Mouse (Mus musculus) hindbrain, embryonic 13.5 days (tissue): ENCODE results near the gene Tradd. TPM values are rescaled to one million over a fixed set of nuclear protein-coding genes. Genes with fewer than 3 reads are reported as not detected.

Source experiments
- ATAC-seq: fragments of 200-750 bp; cut with Nextera tagmentation; 2 replicates; pipeline ENCODE4 v1.8.0; 2017; ENCODE audit warnings: moderate TSS enrichment; ENCODE audit not compliant: low FRiP score
- H3K27ac ChIP-seq: fragments of 300-500 bp; sonication (generic); 2 replicates; pipeline ENCODE4 v1.5.1; 2015; ENCODE audit warnings: inconsistent platforms, mild to moderate bottlenecking, moderate library complexity
- H3K27me3 ChIP-seq: fragments of 300-500 bp; sonication (generic); 2 replicates; pipeline ENCODE4 v1.6.1; 2015; ENCODE audit warnings: mild to moderate bottlenecking, inconsistent platforms
- H3K36me3 ChIP-seq: fragments of 300-500 bp; sonication (generic); 2 replicates; pipeline ENCODE4 v1.6.1; 2015; ENCODE audit warnings: mild to moderate bottlenecking, inconsistent platforms
- H3K4me1 ChIP-seq: fragments of 300-500 bp; sonication (generic); replicated peaks from 2 replicates; pipeline ENCODE4 v1.6.1; 2015; ENCODE audit warnings: inconsistent platforms
- H3K4me2 ChIP-seq: fragments of 300-500 bp; sonication (generic); 2 replicates; pipeline ENCODE4 v1.6.1; 2015; ENCODE audit warnings: inconsistent platforms, mild to moderate bottlenecking, moderate library complexity
- H3K4me3 ChIP-seq: fragments of 300-500 bp; sonication (generic); 2 replicates; pipeline ENCODE4 v1.5.1; 2015; ENCODE audit warnings: mild to moderate bottlenecking, inconsistent platforms
- H3K9ac ChIP-seq: fragments of 300-500 bp; sonication (generic); 2 replicates; pipeline ENCODE4 v1.6.1; 2015; ENCODE audit warnings: mild to moderate bottlenecking, inconsistent platforms
- H3K9me3 ChIP-seq: fragments of 300-500 bp; sonication (generic); 2 replicates; pipeline ENCODE4 v1.6.1; 2016; ENCODE audit warnings: inconsistent platforms
- whole genome bisulfite sequencing: fragments of 180-500 bp; shearing (Covaris S2); methylation state at CpG from one replicate; pipeline ENCODE4 v1.1.7; 2015; 5-methylcytosine and 5-hydroxymethylcytosine counted together
- polyA plus RNA-seq: library from polyadenylated mRNA; unstranded; fragments of >200 nt; fragmentation: Nextera tagmentation; extraction: Ambion mirVana; gene quantifications from 2 replicates; pipeline ENCODE4 v1.2.1, GENCODE M21; 2015

Gene Tradd
- polyA plus RNA-seq, 1 experiment from 2014 or later, result 21.1 TPM

- Histone ChIP-seq H3K4me3 (peak overlapping the region; percentile 55; the same call in 1 of the 2 replicates), H3K27me3 (peaks cover 96% of the 10 kb centered on the region), H3K4me2 (no peak overlapping the region)
Measured at GRCm38 (mm10) chr8:105263244-105263912, 1.0 kb downstream of the Tradd start.

DNA sequence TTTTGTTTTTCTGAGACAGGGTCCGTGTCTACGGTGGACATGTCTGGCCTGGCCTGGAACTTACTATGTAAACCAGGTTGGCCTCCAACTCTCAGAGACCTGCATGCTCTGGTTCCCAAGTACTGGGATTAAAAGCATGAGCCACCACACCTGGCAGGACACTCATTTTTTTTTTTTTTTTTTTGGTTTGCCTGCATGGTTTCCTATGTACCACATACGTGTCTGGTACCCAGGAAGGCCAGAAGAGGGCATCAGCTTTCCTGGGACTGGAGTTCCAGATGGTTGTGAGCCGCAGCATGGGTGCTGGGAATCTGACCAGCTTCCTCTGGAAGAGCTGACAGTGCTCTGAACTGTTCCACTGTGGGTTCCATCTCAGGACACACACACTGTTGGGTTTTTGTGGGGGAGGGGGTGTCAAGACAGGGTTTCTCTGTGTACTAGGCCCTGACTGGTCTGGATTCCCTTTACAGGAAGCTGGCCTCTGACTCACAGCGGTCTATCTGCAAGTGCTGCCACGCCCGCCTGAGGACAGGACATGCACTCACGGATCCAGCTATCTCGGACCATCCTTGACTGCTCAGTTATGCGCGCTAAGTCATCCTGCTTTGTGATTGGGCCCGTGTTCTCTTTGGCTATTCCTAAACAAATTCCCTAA is 3.0 kb downstream of the Tradd start:
- peaks cover 4% of the 10 kb centered on the region; the same call in 1 of the 2 replicates for H3K9me3 ChIP-seq
- no peak overlapping the region for H3K4me3 ChIP-seq
- H3K27ac ChIP-seq, result no peak overlapping the region
- H3K27me3 ChIP-seq, result peaks cover 94% of the 10 kb centered on the region
- peaks cover 28% of the 10 kb centered on the region for H3K4me1 ChIP-seq
- ATAC-seq, result no peak
- no peak overlapping the region for H3K4me2 ChIP-seq
- WGBS, result 81% methylated on average over 12 of the region's 12 CpGs
- H3K9ac ChIP-seq, result no peak overlapping the region
- H3K36me3 ChIP-seq, result no peaks in the 10 kb centered on the region

More at GRCm38 (mm10) chr8:105263244-105263912, 1.0 kb downstream of the Tradd start:
- H3K9ac ChIP-seq, result no peak overlapping the region
- ATAC-seq, result no peak
- H3K36me3 ChIP-seq, result no peaks in the 10 kb centered on the region
- peaks cover 37% of the 10 kb centered on the region for H3K4me1 ChIP-seq
- peaks cover 5% of the 10 kb centered on the region; the same call in 1 of the 2 replicates for H3K9me3 ChIP-seq
- H3K27ac ChIP-seq, result no peak overlapping the region
- WGBS, result 40% methylated on average over 16 of the region's 16 CpGs

GRCm38 (mm10) chr8:105260371-105261099 is 3.9 kb downstream of the Tradd start:
- WGBS, result 56% methylated on average over 7 of the region's 7 CpGs

DNA sequence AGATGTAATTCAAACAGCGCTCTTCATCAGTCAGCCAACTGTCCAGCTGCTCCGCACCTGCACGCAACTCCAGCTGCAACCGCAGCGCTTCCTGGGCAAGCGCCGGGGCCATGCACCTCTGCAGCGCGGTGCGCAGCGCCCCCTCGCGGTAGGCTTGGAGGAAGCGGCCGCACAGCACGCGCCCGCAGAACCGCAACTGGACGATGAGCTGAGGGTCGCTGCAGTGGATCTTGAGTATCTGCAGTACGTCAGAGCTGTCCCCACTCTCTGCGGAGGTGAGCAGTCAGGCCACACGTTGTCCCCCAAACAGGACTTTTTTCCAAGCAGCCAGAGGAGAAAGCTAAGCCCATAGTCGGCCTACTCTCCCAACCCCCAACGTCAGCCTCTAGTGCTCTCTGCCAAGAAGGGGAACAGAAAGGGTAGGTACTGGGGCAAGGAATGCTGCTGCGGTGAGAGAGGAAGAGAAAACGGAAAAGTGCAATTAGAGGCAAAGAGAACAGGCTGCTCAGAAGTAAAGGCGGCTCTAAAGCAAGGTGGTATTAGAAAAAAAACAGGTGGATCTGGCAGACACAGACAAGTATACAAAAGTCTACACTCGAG is 4.6 kb downstream of the Tradd start:
- peak; percentile 46 for ATAC-seq
- 5% methylated on average over 30 of the region's 30 CpGs for WGBS

More at GRCm38 (mm10) chr8:105260371-105261099, 3.9 kb downstream of the Tradd start:
- H3K27me3 ChIP-seq, result peaks cover 94% of the 10 kb centered on the region
- peaks cover 28% of the 10 kb centered on the region for H3K4me1 ChIP-seq
- no peak overlapping the region for H3K9ac ChIP-seq
- no peaks in the 10 kb centered on the region for H3K9me3 ChIP-seq
- H3K4me3 ChIP-seq, result no peak overlapping the region
- no peak for ATAC-seq
- H3K4me2 ChIP-seq, result no peak overlapping the region
- no peak overlapping the region for H3K27ac ChIP-seq
- H3K36me3 ChIP-seq, result no peaks in the 10 kb centered on the region

DNA sequence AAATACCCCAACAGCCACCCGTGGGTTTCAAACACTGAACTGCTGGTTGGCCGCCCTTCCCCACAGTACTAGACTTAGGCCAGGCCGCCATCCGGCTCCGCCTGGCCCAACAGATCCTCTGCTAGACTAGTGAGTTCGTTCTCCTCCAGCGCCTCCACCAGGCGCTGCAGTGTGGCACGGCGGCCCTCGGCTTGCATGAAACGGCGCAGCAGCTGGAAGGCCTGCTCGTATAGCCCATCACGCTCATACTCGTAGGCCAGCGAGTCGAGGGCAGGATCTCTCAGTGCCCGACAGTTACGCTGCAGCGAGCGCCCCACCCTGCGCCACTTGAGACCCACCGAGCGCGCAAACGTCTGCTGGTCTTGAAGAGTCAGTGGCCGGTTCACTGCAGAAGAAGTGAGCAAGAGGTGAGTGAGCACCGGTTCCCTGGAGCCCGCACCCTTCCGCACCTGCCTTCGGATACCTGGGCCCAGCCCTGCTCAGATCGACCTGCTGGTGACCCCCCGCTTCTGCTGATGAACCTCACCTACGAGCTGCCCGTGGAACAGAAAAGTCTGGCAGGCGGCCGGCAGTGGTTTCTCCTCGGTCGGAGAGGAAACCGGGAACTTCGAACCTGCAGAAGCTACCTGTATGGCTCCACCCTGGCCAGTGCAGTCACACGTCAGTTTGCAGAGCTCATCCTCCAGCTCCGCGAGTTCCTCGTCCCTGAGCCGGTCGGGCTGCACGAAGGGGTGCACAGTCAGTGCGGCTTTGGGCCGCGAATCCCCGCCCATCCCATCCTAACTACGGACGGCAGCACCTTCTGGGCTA is 5.3 kb downstream of the Tradd start:
- 2% methylated on average over 55 of the region's 55 CpGs for WGBS
- H3K4me3 ChIP-seq, result peak overlapping the region; percentile 41
- peak overlapping the region; percentile 71 for H3K4me2 ChIP-seq
- H3K9me3 ChIP-seq, result no peaks in the 10 kb centered on the region
- no peak overlapping the region for H3K27ac ChIP-seq
- peak; percentile 55; the same call in 1 of the 2 replicates for ATAC-seq
- H3K27me3 ChIP-seq, result peaks cover 89% of the 10 kb centered on the region
- peaks cover 32% of the 10 kb centered on the region for H3K4me1 ChIP-seq
- H3K9ac ChIP-seq, result peak overlapping the region; percentile 63
- H3K36me3 ChIP-seq, result no peaks in the 10 kb centered on the region

More for the DNA sequence above, 4.6 kb downstream of the Tradd start:
- peak overlapping the region; percentile 63 for H3K9ac ChIP-seq
- no peaks in the 10 kb centered on the region for H3K9me3 ChIP-seq
- peaks cover 31% of the 10 kb centered on the region for H3K4me1 ChIP-seq
- peak overlapping the region; percentile 41 for H3K4me3 ChIP-seq
- H3K36me3 ChIP-seq, result no peaks in the 10 kb centered on the region
- H3K4me2 ChIP-seq, result peak overlapping the region; percentile 71
- H3K27ac ChIP-seq, result no peak overlapping the region
- peaks cover 94% of the 10 kb centered on the region for H3K27me3 ChIP-seq

DNA sequence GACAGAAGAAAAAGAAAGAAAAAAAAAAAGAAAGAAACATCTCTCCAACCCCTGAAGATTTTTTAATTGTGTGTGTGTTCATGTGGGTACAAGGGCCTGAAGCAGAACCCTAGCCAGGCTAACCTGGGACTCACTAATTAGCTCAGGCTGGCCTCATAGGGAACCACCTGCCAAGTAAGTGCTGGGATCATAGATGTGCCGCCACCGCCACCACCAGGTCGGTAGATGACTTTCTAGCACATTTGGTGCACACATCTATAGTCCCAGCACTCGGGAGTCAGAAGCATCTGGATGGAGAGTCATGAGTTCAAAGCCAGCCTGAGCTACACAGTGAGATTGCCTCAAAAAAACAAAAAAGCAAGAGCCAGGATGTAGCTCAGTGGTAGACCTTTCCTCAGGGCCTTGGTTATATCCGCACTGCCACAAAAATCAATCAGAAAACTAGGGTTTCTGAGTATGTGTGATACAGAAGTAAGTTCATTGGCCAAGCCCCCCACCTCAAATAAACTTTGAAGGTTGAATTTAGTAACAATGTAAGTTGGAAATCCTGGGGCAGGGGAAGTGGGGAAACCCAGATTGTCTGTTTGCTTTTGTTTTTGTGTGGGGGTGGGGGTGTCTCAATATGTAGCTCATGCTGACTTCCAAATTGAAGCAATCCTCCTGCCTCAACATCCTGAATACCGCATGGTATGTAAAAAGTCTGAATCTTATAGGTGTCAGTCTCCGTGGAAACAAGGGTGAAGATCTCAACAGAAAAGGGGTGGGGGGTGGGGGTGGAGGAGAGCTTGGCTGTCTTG is 6.9 kb downstream of the Tradd start:
- H3K27ac ChIP-seq, result no peak overlapping the region
- peaks cover 79% of the 10 kb centered on the region for H3K27me3 ChIP-seq
- no peak overlapping the region for H3K4me3 ChIP-seq
- H3K9me3 ChIP-seq, result no peaks in the 10 kb centered on the region
- no peak overlapping the region for H3K4me2 ChIP-seq
- peaks cover 39% of the 10 kb centered on the region for H3K4me1 ChIP-seq
- WGBS, result 63% methylated on average over 7 of the region's 7 CpGs
- no peak for ATAC-seq
- H3K9ac ChIP-seq, result no peak overlapping the region
- H3K36me3 ChIP-seq, result peaks cover 5% of the 10 kb centered on the region; the same call in 1 of the 2 replicates

GRCm38 (mm10) chr8:105254966-105255350 is 9.5 kb downstream of the Tradd start, which contains the start of gene B3gnt9:
Gene B3gnt9 (minus strand): TSS chr8:105255153.
- ATAC-seq, result no peak

GRCm38 (mm10) chr8:105254152-105254965 is 10.1 kb downstream of the Tradd start:
- Histone ChIP-seq H3K4me1 (peaks cover 32% of the 10 kb centered on the region), H3K36me3 (peaks cover 35% of the 10 kb centered on the region), H3K27ac (peak overlapping the region; percentile 62), H3K4me2 (peak overlapping the region; percentile 93), H3K27me3 (peaks cover 51% of the 10 kb centered on the region), H3K9me3 (no peaks in the 10 kb centered on the region), H3K9ac (peak overlapping the region; percentile 84), H3K4me3 (peak overlapping the region; percentile 57)
- WGBS, result under 1% methylated on average over 74 of the region's 74 CpGs
- peak; percentile 83 for ATAC-seq

More at GRCm38 (mm10) chr8:105254966-105255350, 9.5 kb downstream of the Tradd start, which contains the start of gene B3gnt9:
- H3K4me2 ChIP-seq, result peak within 1 kb of the TSS; percentile 93
- H3K36me3 ChIP-seq, result peaks cover 29% of the 10 kb centered on the region
- H3K4me3 ChIP-seq, result peak within 1 kb of the TSS; percentile 57
- peaks cover 37% of the 10 kb centered on the region for H3K4me1 ChIP-seq
- peak within 1 kb of the TSS; percentile 62 for H3K27ac ChIP-seq
- H3K9ac ChIP-seq, result peak within 1 kb of the TSS; percentile 84
- 2% methylated on average over 14 of the region's 14 CpGs for WGBS
- H3K9me3 ChIP-seq, result no peaks in the 10 kb centered on the region
- peaks cover 57% of the 10 kb centered on the region for H3K27me3 ChIP-seq

DNA sequence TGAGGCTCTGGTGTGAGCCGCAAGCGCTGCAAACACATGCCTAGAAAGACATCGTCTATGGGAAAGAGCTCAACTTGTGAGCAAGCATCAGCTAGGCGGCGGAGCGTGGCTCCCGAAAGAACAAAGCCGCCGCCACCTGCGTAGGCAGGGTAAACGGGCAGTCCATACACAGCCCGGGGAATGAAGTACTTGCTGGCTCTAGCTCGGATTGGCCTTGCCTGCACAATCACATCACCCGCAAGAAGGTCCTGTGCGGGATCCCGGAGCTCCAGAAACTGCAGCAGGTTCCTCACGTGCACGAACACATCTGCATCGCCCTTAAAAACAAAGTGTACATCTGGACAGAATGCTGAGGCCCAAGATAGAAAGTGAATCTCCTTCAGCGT is 10.7 kb downstream of the Tradd start:
- peak; percentile 37 for ATAC-seq
- Histone ChIP-seq H3K36me3 (peaks cover 41% of the 10 kb centered on the region), H3K9me3 (no peaks in the 10 kb centered on the region), H3K4me2 (peak overlapping the region; percentile 93), H3K9ac (peak overlapping the region; percentile 84), H3K4me1 (peaks cover 26% of the 10 kb centered on the region), H3K4me3 (peak overlapping the region; percentile 57), H3K27me3 (peaks cover 45% of the 10 kb centered on the region), H3K27ac (0 out of 2 replicates have a peak overlapping the region, but pooled peaks have one; percentile 62)
- WGBS, result 33% methylated on average over 20 of the region's 20 CpGs
